Mouse (Mus musculus): ENCODE measurements around the gene Pglyrp4. TPM values are rescaled to one million over a fixed set of nuclear protein-coding genes. Genes with fewer than 3 reads are reported as not detected.
"Not testable (repeated sequence)": the region's sequence is repeated elsewhere in the genome, so short reads cannot be mapped to it uniquely, and the experiment has no call there.

The Pglyrp4 gene
- polyA plus RNA-seq, 1 experiment from 2014 or later, result not detected

GRCm38 (mm10) chr3:90749658-90750057 is 23.0 kb downstream of the Pglyrp4 start:
- Histone ChIP-seq H3K36me3 (replicated peaks; ENCODE audit: control insufficient read depth, insufficient read depth) (no peaks in the 10 kb centered on the region), H3K27me3 (ENCODE audit: control insufficient read depth, insufficient read depth, low read length) (no peaks in the 10 kb centered on the region), H3K4me1 (replicated peaks; ENCODE audit: control insufficient read depth, insufficient read depth, low read length) (no peaks in the 10 kb centered on the region), H3K4me3 (replicated peaks; ENCODE audit: low read length) (no peak overlapping the region), H3K9ac (no peak overlapping the region), H3K9me3 (ENCODE audit: control insufficient read depth, low read length) (0 out of 2 replicates have a peak, but pooled peaks cover 3% of the 10 kb centered on the region), H3K27ac (no peak overlapping the region), H3K4me2 (replicated peaks) (no peak overlapping the region)
- DNase-seq (ENCODE audit: low spot score), result no peak
- ATAC-seq (ENCODE audit: low FRiP score), result no peak
- WGBS, result 97% methylated on average over 1 of the region's 1 CpGs

DNA sequence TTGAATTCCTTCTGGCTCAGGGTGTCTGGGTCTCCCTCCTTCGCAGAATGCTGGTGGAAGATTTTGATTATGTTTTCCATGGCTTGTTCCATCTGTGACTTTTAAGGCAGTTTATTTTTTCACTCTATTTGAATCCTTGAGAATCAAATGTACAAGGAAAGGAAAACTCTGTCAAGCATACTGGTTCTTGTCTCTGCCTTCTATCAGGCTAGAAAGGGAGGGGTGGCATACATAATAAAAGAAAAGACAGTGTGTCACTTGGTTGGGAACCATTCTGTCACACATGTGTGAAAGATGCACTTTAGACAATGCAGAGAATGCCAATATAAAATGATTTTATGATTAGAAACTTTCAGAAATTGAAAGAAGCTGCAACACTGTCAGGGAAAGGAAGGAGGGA is 51.1 kb downstream of the Pglyrp4 start, which contains the start of gene Gm5849:
Gene Gm5849 (minus strand): TSS at position 101 of the 400 bp plus-strand sequence.
- DNase-seq (ENCODE audit: low spot score); H3K4me2 ChIP-seq (replicated peaks); H3K4me1 ChIP-seq (replicated peaks; ENCODE audit: control insufficient read depth, insufficient read depth, low read length); H3K9ac ChIP-seq; H3K4me3 ChIP-seq (replicated peaks; ENCODE audit: low read length); H3K9me3 ChIP-seq (ENCODE audit: control insufficient read depth, low read length); H3K27me3 ChIP-seq (ENCODE audit: control insufficient read depth, insufficient read depth, low read length); H3K27ac ChIP-seq; H3K36me3 ChIP-seq (replicated peaks; ENCODE audit: control insufficient read depth, insufficient read depth); ATAC-seq (ENCODE audit: low FRiP score): not testable (repeated sequence)
- 100% methylated on average over 1 of the region's 1 CpGs for WGBS

Other genes starting within 250 kb of the Pglyrp4 start
- 86.8 and 94.0 TPM in 2 replicates for gene Snapin, start 235.9 kb upstream of the Pglyrp4 start, polyA plus RNA-seq (2014; fragmentation: Nextera tagmentation; extraction: Ambion mirVana)
- gene Chtop, start 217.4 kb upstream of the Pglyrp4 start, polyA plus RNA-seq (2014; fragmentation: Nextera tagmentation; extraction: Ambion mirVana), result 122 and 126 TPM in 2 replicates
- gene S100a1, start 212.5 kb upstream of the Pglyrp4 start, polyA plus RNA-seq (2014; fragmentation: Nextera tagmentation; extraction: Ambion mirVana), result 19.8 TPM in 2 replicates
- gene S100a13, start 212.5 kb upstream of the Pglyrp4 start, polyA plus RNA-seq (2014; fragmentation: Nextera tagmentation; extraction: Ambion mirVana), result 11.9 TPM in 2 replicates
- gene S100a14, start 200.1 kb upstream of the Pglyrp4 start, polyA plus RNA-seq (2014; fragmentation: Nextera tagmentation; extraction: Ambion mirVana), result not detected in 2 replicates
- 37.8 and 40.3 TPM in 2 replicates for gene S100a16, start 189.7 kb upstream of the Pglyrp4 start, polyA plus RNA-seq (2014; fragmentation: Nextera tagmentation; extraction: Ambion mirVana)
- 2.4 and 3.4 TPM in 2 replicates for gene S100a3, start 166.3 kb upstream of the Pglyrp4 start, polyA plus RNA-seq (2014; fragmentation: Nextera tagmentation; extraction: Ambion mirVana)
- gene S100a2, start 136.7 kb upstream of the Pglyrp4 start, polyA plus RNA-seq (2014; fragmentation: Nextera tagmentation; extraction: Ambion mirVana), result not detected in 2 replicates
- gene Gm42674, start 125.0 kb upstream of the Pglyrp4 start, polyA plus RNA-seq (2014; fragmentation: Nextera tagmentation; extraction: Ambion mirVana), result not detected in 2 replicates
- 1.2 and 1.6 TPM in 2 replicates for gene S100a4, start 123.1 kb upstream of the Pglyrp4 start, polyA plus RNA-seq (2014; fragmentation: Nextera tagmentation; extraction: Ambion mirVana)
- gene S100a5, start 118.4 kb upstream of the Pglyrp4 start, polyA plus RNA-seq (2014; fragmentation: Nextera tagmentation; extraction: Ambion mirVana), result not detected in 2 replicates
- gene S100a6, start 114.0 kb upstream of the Pglyrp4 start, polyA plus RNA-seq (2014; fragmentation: Nextera tagmentation; extraction: Ambion mirVana), result 35.0 and 46.9 TPM in 2 replicates
- not detected in 2 replicates for gene S100a7a, start 72.9 kb upstream of the Pglyrp4 start, polyA plus RNA-seq (2014; fragmentation: Nextera tagmentation; extraction: Ambion mirVana)
- 7.9 and 10.6 TPM in 2 replicates for gene S100a8, start 57.9 kb upstream of the Pglyrp4 start, polyA plus RNA-seq (2014; fragmentation: Nextera tagmentation; extraction: Ambion mirVana)
- 8.2 and 8.4 TPM in 2 replicates for gene S100a9, start 31.2 kb upstream of the Pglyrp4 start, polyA plus RNA-seq (2014; fragmentation: Nextera tagmentation; extraction: Ambion mirVana)
- gene Gm5849, start 51.0 kb downstream of the Pglyrp4 start, polyA plus RNA-seq (2014; fragmentation: Nextera tagmentation; extraction: Ambion mirVana), result not detected in 2 replicates

Data from hindbrain, embryonic 14.5 days (tissue).